Mouse (Mus musculus) hematopoietic stem cell, adult 5-6 weeks (primary cell): Measurements from ENCODE around the gene Gpr160. TPM values are rescaled to one million over a fixed set of nuclear protein-coding genes. Genes with fewer than 3 reads are reported as not detected.
A peak's percentile ranks its signal among the peaks of the same experiment; 100 is the strongest.
"Not testable (repeated sequence)": the region's sequence is repeated elsewhere in the genome, so short reads cannot be mapped to it uniquely, and the experiment has no call there.

Experiments used
- ATAC-seq, 2 experiments: fragments of 125-278 bp in 1 of 2; replicated peaks in 1 of 2; 2 replicates each; pipeline ENCODE4 v1.8.0; 2016 to 2017; ENCODE audit warnings: inconsistent platforms in 2 of 2, mild to moderate bottlenecking in 2 of 2, moderate number of reproducible peaks in 2 of 2, low read depth in 1 of 2, moderate TSS enrichment in 1 of 2; ENCODE audit not compliant: low FRiP score in 2 of 2, poor library complexity in 2 of 2, severe bottlenecking in 2 of 2, insufficient read depth in 1 of 2, low TSS enrichment in 1 of 2
- total RNA-seq: library from RNA; stranded (forward); fragments of 172-1452, 232-1000 nt; gene quantifications from 2 replicates; pipeline ENCODE4 v1.2.3, GENCODE M21; 2017

Gene Gpr160
- total RNA-seq, result 21.1 and 21.6 TPM in 2 replicates

GRCm38 (mm10) chr3:30855604-30856458 is at the start of gene Gpr160:
Gene Gpr160, plus strand, starts transcription at chr3:30855950.
- peak; percentile 76 to 79 for ATAC-seq

GRCm38 (mm10) chr3:30812881-30813280 is 42.9 kb upstream of the Gpr160 start:
- ATAC-seq, result no peak

GRCm38 (mm10) chr3:30818630-30819125 is 37.1 kb upstream of the Gpr160 start:
- ATAC-seq, result no peak

GRCm38 (mm10) chr3:30822163-30822562 is 33.6 kb upstream of the Gpr160 start:
- no peak for ATAC-seq

GRCm38 (mm10) chr3:30826069-30826468 is 29.7 kb upstream of the Gpr160 start:
- ATAC-seq, result no peak; a peak in 1 of 4 replicates

- peak in 1 of 2 experiments; percentile 80; a peak in 2 of 4 replicates for ATAC-seq
Measured at GRCm38 (mm10) chr3:30831848-30832606, 23.7 kb upstream of the Gpr160 start.

GRCm38 (mm10) chr3:30833254-30833653 is 22.5 kb upstream of the Gpr160 start:
- ATAC-seq, result no peak

- ATAC-seq, result no peak
Measured at GRCm38 (mm10) chr3:30845755-30846154, 10.0 kb upstream of the Gpr160 start.

GRCm38 (mm10) chr3:30847413-30847812 is 8.3 kb upstream of the Gpr160 start:
- no peak for ATAC-seq

GRCm38 (mm10) chr3:30851422-30851821 is 4.3 kb upstream of the Gpr160 start:
- ATAC-seq, result no peak

- ATAC-seq, result no peak
Measured at GRCm38 (mm10) chr3:30853596-30853995, 2.2 kb upstream of the Gpr160 start.

GRCm38 (mm10) chr3:30859599-30859998 is 3.8 kb downstream of the Gpr160 start:
- not testable (repeated sequence) for ATAC-seq

- no peak; a peak in 1 of 4 replicates for ATAC-seq
Measured at GRCm38 (mm10) chr3:30860705-30861104, 5.0 kb downstream of the Gpr160 start.

- ATAC-seq, result peak; percentile 44 to 60
Measured at GRCm38 (mm10) chr3:30863712-30864435, 8.1 kb downstream of the Gpr160 start.

- ATAC-seq, result peak; percentile 82 to 84
Measured at GRCm38 (mm10) chr3:30864640-30865039, 8.9 kb downstream of the Gpr160 start.

- no peak for ATAC-seq
Measured at GRCm38 (mm10) chr3:30868176-30868575, 12.4 kb downstream of the Gpr160 start.

GRCm38 (mm10) chr3:30868625-30869024 is 12.9 kb downstream of the Gpr160 start:
- ATAC-seq, result no peak
